Mouse (Mus musculus): ENCODE measurements around the gene Slc35g3.

Gene Slc35g3

DNA sequence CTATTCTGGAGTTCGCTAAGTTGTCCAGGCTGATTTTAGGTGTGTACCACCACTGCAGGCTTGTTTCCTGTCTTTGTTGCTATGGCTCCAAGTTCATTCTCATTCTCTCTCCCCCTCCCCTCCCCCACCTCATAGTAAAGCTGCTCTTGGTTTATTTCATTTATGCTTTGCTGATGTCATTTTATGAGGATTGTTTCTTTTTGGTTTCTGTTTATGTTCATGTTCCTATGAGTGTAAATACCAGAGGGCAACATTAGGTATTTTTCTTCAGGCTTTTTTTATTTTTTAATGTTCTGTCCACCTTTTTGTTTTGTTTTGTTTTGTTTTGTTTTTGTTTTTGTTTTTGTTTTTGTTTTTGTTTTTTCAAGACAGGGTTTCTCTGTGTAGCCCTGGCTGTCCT, at the start of gene Slc35g3:
Slc35g3 (minus strand) TSS at position 101 of the 400 bp plus-strand sequence.
- 76% methylated on average over 1 of the region's 1 CpGs for WGBS

DNA sequence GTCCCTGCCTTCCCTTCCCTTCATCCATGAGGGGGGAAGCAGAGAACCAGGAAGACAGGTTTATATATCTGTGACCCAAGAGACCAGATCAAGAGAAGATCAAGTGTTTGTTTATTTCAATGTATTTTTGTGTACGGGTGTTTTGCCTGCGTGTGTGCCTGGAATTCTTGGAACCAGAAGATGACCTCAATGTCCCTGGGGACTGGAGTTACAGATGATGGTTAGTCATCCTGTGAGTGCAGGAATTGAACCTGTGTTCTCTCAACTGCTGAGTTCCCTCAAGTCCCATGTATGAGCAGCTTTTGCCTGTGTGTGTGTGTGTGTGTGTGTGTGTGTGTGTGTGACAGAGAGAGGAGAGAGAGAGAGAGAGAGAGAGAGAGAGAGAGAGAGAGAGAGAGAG, 45.9 kb upstream of the Slc35g3 start:
- 74% methylated on average over 2 of the region's 2 CpGs for WGBS

DNA sequence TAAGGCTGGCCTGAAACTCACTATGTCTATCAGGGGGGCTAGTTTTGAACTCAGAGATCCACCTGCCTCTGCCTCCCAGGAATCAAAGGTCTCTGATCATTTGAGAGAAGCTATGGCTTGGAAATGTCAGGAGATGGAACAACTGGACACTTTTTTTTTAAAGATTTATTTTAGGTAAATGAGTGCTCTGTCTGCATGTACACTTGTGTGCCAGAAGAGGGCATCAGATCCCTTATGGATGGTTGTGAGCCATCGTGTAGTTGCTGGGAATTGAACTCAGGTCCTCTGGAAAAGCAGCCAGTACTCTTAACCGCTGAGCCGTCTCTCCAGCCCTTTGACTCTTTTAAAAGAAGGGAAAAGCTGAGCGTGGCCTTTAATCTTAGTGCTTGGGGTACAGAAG, 44.6 kb upstream of the Slc35g3 start:
- 90% methylated on average over 4 of the region's 4 CpGs for WGBS

DNA sequence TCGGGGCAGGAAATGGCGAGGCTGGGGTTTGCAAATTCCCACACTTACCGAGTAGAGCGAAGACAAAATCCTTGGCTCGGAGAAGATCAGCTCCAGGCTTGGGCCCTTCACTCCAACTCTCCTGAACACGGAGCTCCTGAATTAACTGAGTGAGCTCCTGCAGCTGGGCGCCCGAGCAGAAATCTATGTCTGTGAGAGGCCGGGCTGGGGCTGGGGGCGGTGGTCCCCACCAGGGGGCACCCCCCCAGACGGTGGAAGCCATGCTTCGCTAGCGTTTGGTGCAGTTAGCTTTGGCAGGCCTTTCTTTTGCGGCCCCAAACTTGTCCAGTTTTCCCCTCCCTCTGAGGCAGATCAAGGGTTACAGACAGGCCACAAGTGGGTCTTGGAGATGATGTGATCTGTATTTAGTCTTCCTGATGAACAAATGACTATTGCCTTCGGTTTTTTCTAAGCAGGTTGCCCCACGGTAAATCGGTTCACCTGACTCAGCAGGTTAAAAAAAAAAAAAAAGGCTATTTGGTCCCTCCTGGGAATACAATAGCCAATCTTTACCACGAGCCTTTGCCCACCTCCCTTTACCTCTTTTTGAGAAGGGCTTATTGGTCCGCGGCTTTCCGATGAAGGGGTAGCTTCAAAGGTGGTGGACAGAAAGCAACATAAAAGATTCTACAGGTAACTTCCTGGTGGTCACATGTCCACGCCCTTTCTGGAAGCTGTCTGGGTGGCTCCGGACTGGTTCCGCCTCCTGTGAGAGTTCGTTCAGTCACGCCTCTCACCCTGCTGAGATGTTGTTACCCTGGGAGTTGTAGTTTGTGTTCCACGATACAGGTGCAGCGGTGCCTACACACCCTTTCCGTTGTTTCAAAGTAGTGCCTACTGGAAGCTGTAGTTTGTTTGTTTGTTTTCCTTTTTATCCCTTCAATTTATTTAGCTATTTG, 43.5 kb upstream of the Slc35g3 start, which contains the start of gene Tmem102:
Tmem102 (minus strand) TSS at position 653 of the 938 bp plus-strand sequence.
- 37% methylated on average over 29 of the region's 29 CpGs for WGBS

DNA sequence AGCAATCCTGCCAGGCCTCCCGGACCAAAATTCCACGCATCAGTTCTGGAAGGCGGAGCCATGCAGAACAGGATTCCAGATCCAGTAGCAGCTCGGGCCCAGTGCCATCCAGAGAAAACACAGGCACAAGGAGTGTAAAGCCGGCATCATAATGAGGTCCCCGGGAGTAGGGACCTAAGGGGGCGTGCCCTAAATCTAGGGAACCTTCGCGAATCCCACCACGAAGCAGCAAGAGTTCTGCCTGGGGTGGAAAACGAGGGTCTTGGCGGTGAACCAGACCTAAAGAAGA, 42.8 kb upstream of the Slc35g3 start:
- WGBS: 17% methylated on average over 12 of the region's 12 CpGs

DNA sequence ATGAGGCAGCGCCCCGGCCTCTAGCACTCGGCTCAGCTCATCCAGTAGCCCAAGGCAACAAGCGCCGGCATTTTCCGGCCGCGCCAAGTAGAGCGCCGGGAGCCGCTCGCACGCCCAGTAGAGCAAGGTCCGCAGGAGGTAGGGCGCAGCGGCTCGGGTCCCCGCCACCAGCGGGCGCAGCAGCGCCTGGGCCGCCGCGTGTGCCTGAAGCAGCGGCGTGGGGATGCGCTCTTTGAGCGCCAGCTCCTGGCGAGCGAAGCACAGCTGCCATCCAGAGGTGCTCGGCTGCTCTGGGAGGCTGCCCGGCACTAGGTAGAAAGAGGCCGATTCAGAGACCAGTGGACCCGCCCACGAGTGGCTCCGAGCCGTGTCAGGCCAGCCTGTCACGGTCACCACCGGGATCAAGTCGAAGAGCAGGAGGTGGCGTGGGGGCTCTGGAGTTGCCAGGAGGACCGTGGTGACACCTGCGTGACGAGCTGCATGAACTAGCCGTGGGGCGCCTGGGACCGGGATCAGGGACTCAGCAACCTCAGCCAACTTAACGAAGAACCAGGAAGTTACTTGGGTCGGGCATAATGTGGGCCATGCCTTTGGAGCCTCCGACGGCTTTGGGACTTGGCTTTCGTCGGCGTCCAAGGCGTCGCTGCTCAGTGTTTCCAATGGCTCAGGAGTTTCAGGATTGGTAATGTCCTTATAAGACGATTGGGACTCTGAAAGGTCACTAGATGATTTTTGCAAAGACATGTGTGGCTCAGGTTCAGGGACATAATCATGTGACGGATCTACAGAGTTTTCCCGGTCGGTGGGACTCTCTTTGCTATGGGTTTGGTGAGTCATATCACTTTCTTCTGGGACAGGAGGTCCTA, 42.3 kb upstream of the Slc35g3 start:
- 2% methylated on average over 60 of the region's 60 CpGs for WGBS

DNA sequence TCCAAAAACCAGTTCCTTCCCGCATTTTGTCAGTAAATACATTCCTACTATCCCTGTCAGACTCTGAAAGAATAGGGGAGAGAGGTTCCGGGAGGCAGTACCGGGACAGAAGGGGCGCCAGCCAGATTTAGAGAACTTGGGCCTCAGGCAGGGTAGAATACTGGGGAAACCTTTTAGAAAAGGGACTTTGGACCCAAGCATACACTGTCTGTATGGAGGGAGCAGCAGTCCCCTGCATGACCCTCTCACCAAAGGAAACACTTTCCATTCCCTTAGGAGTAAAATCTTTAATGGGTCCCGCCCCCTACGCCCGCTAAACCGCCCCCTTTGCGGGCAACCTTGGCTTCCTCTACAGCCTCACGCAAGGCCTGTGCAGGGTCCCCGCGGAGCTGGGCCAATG, 41.6 kb upstream of the Slc35g3 start:
- WGBS: 4% methylated on average over 12 of the region's 12 CpGs

DNA sequence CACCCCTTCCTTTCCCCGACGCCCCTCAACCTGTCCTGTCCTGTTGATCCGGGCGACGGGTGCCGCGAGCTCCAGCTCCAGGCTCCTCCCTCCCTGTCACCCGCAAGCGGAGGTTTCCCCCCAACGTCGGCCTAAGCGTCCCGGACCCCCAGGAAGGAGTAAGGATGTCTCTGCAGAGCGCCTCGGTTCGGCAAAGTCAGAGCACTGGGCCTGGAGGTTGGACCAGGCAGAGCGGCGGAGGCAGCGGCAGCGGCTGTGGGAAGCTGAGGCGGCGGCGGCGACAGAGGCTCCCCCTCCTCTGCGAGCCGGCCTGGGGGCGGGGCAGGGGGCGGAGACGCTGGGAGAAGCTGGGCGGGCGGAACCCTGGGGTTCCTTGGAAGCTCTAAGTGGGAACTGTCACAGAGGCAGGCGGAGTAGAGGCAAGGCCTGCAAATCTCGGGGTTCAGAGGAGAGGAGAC, 40.9 kb upstream of the Slc35g3 start:
- WGBS: 1% methylated on average over 33 of the region's 33 CpGs

DNA sequence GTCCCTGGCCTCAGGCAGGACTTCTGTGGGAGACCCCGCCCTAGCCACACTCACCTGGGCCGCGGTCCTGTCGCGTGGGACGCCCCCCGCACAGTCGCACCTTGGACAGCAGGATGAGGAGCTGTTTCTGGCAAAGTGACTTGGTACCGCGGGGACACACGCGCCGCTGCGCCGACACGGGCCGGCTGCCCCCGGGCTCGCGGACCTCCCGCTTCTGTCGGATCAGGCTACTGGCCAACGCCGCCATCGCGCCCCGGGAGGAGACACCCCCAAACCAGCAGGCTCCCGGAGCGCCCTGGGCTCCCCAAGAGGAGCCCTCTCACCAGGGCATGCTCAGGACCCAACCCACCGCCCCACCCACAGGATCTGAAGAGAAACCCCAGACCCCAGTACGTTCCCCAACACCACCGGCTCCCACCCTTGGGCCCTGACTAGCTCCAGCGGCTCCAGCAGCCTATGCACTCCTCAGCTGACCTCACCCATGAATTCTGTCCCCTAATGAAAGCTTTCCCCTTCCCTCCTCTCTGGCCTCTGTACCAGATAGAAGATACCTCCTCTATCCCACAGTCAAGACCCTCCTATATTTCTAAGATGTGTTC, 39.7 kb upstream of the Slc35g3 start, which contains the start of gene Fgf11:
Fgf11 (minus strand) TSS at position 479 of the 599 bp plus-strand sequence.
- 3% methylated on average over 33 of the region's 33 CpGs for WGBS

DNA sequence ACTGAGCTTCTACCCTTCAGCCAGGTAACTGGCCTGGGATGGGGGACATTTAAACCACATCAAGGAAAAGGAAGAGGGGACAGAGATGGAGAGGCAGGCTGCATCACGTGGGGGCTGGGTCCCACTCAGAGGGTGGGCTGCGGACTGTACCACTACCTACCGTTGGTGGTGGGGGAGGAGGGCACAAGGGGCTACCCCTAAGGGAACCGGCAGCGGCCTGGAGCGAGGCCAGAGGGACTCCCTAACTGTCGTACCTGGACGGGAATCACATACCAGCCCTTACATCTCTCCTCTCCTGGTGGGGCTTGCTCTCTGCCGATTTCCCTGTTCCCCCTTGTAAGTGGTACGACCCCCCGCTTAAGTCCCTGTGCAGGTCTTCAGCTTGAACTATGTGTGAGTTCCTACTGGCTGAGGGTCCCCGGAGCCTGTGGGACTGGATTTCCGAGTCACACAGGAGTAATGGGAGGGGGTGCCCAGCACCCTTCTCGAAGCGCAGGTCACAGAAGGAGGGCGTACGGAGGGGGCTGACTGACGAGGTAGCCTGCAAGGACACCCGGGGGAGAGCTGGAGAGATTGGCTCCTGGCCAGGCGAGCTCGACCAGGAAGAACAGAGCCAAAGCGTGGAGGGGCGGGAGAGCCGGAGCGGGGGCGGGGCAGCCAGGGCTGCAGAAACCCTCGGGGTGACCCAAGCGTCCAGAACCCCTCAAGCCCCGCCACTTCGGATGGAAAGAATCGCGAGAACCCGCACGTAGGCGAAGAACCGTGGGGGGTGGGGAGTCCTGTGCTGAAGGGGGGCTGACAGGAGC, 38.8 kb upstream of the Slc35g3 start:
- 2% methylated on average over 36 of the region's 36 CpGs for WGBS

DNA sequence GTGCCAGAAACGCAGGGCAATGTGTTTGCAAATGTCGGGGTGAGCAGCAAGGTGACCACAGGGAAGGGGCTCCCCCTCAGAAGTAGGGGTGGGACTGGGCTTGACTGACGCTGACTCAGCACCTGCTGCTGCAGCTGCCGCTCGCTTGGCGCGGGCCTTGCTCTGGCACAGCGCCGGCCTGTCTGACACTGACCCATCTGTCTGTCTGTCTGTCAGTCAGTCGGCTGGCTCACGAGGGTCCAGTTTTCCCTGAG, 38.3 kb upstream of the Slc35g3 start:
- whole genome bisulfite sequencing: 6% methylated on average over 11 of the region's 11 CpGs

DNA sequence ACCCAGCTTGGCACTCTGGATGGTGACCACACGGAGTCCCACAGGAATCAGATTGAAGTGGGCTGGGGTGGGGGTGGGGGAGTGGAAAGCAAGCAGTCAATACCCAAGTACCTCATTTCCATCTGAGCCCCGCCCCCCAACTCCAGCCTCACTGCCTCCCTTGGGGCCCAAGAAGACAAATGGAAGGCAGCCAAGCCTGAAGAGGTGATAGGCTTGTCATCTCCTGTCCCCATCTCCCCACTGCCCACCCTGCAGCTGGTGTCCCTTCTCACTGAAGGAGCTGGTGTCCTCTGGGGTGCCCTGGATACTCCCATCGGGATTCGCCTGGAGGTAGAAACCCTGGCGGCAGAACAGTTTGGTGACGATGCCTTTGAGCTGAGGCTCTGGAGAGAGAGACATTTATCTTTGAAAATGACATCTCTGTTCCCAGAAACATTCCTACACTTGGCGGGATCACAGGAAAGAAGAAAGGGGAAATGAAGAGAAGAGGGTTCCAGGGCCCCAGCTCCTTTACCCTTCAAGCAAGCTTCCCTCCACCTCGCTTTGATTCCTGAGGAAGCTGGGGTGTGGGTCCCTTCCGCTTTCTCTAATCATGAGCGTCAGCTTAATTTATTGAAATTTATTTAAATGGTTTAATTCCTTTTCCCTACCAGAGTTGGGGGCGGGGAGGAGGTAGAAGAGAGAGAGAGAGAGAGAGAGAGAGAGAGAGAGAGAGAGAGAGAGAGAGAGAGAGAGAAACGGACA, 37.8 kb upstream of the Slc35g3 start:
- WGBS: 38% methylated on average over 12 of the region's 12 CpGs

DNA sequence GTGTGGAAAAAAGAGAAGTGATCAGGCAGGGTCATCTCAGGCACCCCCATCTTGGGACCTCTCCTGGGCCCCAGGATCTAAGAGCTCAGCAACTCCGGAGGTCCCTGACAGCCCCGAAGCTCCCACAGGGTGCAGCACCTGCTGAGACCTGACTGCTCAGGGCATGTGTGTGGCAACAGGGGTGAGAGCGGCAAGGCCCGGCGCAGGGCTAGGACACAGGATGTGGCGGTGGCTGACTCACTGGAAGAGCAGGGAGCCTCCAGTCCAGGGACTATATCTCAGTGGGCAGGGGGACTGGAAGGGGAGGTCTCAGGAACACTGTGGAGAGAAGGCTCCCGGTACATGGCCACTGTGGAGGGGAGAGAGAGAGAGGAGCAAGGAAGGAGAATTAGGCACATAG, 36.2 kb upstream of the Slc35g3 start:
- 87% methylated on average over 7 of the region's 7 CpGs for WGBS

DNA sequence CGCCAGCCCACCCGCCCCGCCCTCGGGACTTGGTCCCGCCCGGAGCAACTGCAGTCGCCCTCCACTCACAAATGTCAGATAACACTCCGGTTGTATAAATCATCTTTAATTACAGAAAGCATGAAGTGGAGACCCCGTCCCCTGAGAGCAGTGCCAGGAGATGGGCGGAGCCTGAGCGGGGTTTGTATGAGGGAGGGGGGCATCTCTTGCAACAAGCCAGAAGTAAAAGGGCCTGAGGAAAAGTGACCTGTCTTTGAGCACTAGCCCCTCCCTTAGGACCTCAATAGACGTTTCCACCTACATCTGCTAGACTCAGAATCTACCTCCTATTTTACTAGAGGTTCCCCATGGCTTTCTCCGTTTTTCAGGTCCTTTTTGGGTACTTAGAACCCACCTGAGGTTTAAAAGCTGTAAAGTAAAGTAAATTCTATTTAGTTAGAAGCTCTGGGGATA, 34.2 kb upstream of the Slc35g3 start:
- 11% methylated on average over 13 of the region's 13 CpGs for WGBS

DNA sequence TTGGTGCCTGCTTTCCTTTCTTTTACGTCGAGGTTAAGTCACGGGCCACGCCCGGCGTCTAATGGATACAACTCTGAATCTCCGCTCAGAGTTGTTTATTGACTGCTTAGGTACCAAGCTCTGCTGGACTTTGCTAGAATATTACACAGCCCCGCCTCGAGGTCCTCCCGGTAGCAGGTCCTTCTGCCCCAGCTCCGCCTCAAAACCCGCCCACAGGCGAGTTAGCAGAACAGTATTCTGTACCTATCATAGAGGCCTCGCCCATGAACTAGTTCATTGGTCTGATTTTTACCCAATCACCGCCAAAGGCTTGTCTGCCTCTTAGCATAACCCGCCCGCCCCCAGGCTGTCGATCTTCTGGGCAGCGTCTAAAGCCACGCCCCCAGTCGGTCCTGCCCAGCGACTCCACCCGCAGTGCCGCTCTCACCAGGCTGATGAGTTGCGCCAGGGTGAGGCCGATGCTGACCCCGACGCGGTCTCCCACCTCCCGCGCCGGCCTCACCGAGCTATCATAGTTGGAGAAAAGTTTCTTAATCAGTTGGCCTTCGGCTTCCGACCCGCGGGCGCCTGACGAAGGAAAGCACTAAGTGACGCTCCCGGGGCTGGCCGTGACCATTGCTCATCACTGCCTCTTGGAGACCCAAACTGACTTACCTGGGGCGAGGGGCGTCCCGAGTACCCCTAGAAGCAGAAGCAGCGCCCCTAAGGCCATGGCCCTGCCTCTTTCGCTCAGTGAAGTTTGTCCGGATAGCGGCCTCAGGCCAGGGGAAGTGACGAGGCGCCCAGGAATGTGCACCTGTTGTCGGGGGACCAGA, 33.6 kb upstream of the Slc35g3 start, which contains the start of gene Chrnb1:
Chrnb1 (minus strand) TSS at position 776 of the 815 bp plus-strand sequence.
- WGBS: 2% methylated on average over 52 of the region's 52 CpGs

DNA sequence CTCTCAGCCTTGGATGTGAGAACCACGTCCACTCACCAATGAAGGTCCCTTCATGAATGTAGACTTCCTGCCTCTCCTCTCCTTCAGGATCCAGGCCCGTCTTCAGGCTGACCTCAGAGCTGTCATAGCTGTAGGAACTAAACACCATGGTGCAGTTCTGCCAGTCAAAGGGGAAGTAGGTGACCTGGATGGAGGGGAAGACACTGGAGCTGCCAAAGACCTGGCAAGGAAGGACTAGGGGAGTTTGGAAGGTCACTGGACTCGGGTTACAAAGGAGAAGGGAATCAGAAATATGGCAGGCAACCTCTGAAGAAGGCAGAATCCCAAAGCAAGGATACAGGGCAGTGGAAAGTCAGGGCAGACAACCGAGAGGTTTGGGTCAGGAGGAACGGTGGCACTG, 31.7 kb upstream of the Slc35g3 start:
- WGBS: 77% methylated on average over 5 of the region's 5 CpGs

DNA sequence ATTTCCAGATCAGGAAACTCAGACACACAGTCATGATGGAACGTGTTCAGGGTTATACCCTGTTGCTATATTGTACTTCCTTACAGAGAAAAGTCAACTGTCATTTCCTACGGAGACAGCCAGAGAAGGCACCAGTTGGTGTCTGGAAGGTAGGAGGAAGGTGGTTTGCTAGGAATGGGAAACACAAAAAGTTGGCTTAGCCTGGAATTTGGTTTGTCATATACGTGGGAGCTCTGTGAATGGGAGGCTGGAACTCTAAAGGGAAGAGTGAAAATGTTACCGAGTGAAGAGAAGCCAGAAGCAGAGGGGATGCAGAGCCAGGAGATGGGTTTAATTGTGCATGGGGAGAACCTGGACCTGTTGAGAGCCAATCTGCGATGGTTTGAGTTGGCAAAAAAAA, 29.7 kb upstream of the Slc35g3 start:
- 36% methylated on average over 5 of the region's 5 CpGs for WGBS

DNA sequence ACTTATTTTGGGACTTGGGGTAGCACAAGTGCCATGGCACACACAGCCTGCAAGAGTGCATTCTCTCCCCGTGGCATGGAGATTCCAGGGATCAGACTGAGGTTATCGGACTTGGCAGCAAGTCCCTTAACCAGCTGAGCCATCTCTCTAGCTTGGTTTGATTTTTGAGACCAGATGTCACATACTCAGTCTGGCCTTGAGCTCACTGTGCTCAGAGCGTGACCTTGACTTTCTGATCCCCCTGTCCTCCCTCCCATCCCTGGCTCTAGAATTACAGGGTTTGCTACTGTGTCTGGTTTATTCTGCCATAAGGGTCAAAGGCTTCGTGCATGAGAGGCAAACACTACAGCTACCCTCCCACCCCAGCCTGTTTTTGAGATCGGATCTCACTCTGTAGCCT, 27.7 kb upstream of the Slc35g3 start:
- WGBS: 82% methylated on average over 5 of the region's 5 CpGs

DNA sequence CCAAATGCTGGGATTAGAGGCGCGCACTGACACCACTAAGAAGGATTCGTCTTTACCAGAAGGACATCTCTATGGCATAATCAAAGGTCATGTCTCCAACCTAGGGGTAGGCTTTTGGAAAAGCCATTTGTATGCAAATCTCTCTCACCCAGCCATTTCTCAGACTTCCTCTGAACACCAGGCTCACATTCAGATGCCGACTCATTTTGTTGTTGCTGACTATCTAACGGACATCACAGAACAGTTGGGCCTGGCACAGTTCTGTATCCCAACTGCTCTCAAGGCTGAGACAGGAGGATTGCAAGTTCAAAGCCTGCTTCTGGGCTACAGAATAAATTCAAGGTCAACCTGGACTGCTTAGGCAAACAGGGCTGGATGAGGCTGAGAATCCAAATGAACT, 25.5 kb upstream of the Slc35g3 start:
- 86% methylated on average over 5 of the region's 5 CpGs for WGBS

DNA sequence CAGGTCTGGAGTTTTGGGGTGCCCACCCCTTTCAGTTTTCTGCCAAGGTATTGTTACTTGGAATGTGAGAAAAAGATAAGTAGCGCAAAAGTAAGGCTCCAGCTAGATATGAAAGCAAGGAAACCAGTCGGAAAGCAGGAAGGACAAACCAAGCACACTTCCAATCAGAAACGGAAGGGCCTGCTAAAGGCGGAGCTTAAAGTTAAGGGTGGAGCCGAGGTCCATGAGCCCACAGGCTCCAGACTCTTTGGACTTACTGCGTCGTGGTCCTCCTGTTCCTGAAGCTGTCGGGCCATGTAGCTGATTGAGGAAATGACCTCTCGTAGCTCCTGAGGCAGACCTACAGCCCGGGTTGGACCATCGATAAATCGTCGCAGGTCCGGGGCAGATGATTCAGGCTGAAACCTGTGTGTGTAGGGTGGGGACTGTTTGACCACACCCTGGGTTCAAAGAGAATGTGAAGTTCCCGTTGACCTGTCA, 23.1 kb upstream of the Slc35g3 start:
- WGBS: 43% methylated on average over 15 of the region's 15 CpGs

Measured in cerebral cortex, adult 2 months (tissue).